Mouse (Mus musculus): ENCODE measurements around the gene Lat.

- TF ChIP-seq CTCF (IDR thresholded peaks at IDR 0.05; ENCODE audit: insufficient read depth, low read length), result no peak
- TF ChIP-seq POLR2A (IDR thresholded peaks at IDR 0.05; ENCODE audit: borderline replicate concordance, extremely low read depth, low read depth, low read length), result no peak
Observed at GRCm38 (mm10) chr7:126416615-126417014, 47.2 kb upstream of the Lat start.

Measured in lung, adult 2 months (tissue).